Mouse (Mus musculus) ovary, postnatal 10 days (tissue): ENCODE measurements around the gene Vkorc1.
A peak's percentile ranks its signal among the peaks of the same experiment; 100 is the strongest.
"Not testable (repeated sequence)": the region's sequence is repeated elsewhere in the genome, so short reads cannot be mapped to it uniquely, and the experiment has no call there.

Experiments
- DNase-seq: peaks from one replicate; pipeline ENCODE4 v3.0.0; 2022; ENCODE audit warnings: low spot score

The Vkorc1 gene

GRCm38 (mm10) chr7:127895442-127895841 lies at the start of gene Vkorc1, which contains the start of gene Gm21974:
Gene Vkorc1, minus strand, starts transcription at chr7:127895617.
Gene Gm21974, minus strand, starts transcription at chr7:127895454.
- DNase-seq = peak; percentile 72

- DNase-seq = no peak
Observed at GRCm38 (mm10) chr7:127944614-127945013, 49.2 kb upstream of the Vkorc1 start.

- DNase-seq = not testable (repeated sequence)
Observed at GRCm38 (mm10) chr7:127942097-127942496, 46.7 kb upstream of the Vkorc1 start.

DNA sequence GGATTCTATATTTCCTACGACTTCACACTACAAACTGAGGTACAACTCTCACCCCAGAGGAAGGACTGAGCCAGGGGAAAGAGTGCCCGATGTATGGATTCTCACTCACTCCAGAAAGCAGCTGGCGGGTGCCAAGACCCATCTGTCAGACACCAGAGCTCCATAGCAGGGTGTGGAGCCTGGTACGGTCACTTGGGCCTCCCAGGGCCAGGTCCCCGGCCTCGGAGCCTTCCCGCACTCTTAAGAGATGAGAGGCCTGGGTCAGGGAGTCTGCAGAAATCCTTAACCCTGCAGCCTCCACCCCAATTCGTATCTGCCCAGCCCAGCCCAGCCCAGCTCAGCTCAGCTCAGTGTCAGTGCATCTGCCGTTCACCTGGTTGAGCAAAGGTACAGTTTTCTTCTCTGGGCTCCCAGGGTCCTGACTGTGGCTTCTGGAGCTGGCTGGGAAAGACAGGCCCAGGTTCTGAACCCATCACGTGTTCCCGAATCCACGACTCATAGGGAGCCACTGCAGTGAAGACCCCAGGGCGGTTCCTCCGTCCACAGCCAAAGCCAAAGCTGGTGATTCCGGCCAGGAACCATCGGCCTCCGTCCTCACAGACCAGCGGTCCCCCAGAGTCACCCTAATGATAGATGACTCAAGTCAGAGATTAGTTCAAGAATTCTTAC lies 40.9 kb upstream of the Vkorc1 start:
- no peak for DNase-seq

DNA sequence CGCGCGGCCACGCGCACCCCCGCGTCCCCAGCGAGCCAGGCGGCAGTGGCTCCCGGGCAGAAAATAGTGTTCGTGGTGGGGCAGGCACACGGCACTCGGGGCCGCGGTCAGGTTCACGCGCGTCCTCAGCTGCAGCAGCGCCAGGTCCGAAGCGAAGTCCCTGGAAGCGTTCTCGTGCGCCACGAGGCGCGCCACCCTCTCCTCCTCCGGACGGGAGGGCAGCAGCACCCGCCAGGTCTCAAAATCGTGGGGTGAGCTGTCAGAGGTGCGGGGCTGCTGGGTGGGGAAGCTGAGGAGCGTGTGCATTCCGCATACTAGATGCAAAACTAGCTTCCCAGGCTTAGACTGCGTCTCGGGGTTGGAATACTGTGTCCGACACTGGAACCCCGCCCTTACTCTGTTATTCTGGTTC lies 40.3 kb upstream of the Vkorc1 start:
- no peak for DNase-seq

GRCm38 (mm10) chr7:127935028-127935722 lies 39.8 kb upstream of the Vkorc1 start:
- DNase-seq = peak; percentile 90

GRCm38 (mm10) chr7:127934075-127934474 lies 38.7 kb upstream of the Vkorc1 start:
- DNase-seq = no peak

DNA sequence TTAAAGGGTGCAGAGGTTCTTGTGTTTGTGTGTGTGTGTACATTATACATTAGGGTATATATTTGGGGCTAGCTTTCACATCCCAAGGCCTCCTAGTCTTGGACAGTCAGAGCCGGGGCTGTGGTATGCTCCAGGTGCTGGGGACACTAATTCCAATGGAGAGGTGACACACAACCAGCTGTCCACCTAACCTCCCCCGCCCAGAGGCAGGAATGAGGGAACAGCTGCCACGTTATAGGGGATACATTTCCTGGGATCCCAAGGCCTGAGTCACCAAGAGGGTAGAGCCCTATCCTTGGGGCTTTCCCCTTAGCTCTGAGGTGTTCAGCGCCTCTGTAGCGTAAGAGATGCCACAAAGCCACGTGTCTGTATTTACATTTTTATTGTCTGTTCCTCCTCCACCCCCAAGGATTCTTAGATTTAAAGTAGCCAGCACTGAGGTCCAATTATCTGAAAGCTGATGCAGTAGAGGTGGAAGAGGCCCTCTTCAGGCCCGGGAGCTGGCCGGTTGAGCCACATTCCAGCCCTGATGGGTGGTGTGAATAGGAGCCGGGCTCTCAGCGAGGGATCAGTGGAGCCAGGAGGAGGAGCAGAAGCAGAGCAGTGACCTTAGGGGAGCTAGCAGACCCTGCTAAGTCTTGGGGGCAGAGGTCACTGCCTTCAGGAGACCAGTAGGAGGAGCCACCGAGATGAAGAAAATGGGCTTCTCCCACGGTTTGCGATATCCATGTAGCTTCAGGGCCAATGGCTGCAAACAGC lies 37.0 kb upstream of the Vkorc1 start:
- no peak for DNase-seq

GRCm38 (mm10) chr7:127931351-127932135 lies 36.1 kb upstream of the Vkorc1 start:
- DNase-seq = no peak

GRCm38 (mm10) chr7:127930636-127931035 lies 35.2 kb upstream of the Vkorc1 start:
- DNase-seq = no peak

DNA sequence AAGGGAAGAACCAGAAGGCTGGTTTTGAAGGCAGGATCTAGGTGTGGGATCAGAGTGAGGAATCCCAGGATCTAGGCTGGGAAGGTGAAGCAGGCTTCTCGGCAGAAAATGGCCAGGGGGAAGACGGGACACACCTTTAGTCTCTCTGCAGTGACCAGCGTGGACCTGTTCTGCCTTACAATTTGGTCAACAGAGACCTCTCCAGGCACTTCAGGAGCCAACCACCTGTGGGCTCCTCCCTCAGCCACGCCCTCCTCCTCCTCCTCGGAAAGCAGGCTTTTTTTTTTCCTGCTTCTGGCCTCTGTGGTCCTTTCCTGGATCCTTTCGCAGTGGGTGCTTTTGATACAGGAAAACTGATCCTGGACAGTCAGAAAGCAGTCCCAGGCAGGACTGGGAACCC lies 34.5 kb upstream of the Vkorc1 start, which contains the start of gene Prss8:
Gene Prss8 (minus strand): TSS at position 182 of the 400 bp plus-strand sequence.
- DNase-seq = no peak

DNA sequence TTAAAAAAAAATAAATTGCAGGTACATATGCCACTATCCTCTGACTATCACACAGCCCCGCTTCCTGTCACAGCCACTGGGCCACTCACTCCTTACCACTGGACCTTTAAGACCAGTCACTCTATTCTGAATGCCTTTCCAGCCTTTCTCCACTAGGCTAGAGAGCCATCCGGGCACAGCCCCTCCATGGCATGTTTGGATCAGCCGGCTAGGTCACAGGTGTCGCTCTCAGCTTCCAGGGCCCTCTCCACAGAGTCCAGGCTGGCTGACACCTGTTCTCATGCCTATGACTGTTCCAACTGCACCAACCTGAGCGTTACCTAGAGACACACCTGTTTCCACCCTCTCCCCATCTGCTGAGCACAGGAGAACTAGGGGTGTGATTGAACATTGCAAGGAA lies 33.2 kb upstream of the Vkorc1 start:
- no peak for DNase-seq

DNA sequence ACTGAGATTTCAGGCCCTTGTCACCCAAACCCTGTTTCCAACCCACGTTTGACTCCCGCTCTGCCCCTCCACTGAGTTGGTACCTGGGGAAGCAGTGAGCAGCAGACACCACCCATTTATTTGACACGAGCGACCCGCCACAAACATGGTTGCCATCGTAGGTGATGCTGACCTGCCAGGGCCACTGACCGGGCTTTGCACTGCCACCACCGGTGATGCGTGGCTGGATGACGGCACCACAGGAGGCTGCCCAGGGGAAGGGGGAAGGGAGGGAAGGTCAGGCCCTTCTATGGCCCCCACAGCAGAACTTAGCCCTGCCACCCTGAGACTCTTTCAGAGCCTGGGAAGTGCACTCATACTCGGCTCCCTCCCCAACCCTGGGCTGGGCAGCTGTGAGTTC lies 32.3 kb upstream of the Vkorc1 start:
- no peak for DNase-seq

DNA sequence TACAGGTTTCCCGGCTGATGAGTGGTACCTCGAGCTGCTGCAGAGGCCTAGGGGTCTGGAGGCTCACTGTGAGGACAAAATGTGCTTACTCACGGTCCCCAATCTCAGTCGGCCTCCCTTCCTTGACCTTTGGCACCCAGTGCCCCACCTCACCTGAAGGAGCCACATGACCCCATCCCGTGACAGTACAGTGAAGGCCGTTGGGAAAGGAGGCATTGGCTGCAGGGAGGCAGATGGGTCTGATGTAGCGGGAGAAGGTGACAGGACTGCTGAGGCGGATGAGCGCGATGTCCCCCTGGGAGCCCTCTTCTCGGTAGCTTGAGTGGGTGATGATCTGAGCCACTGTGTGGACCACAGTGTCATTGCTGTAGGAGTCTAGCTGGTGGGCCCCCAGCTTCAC lies 31.4 kb upstream of the Vkorc1 start:
- DNase-seq = no peak

GRCm38 (mm10) chr7:127926066-127926465 lies 30.6 kb upstream of the Vkorc1 start:
- no peak for DNase-seq

DNA sequence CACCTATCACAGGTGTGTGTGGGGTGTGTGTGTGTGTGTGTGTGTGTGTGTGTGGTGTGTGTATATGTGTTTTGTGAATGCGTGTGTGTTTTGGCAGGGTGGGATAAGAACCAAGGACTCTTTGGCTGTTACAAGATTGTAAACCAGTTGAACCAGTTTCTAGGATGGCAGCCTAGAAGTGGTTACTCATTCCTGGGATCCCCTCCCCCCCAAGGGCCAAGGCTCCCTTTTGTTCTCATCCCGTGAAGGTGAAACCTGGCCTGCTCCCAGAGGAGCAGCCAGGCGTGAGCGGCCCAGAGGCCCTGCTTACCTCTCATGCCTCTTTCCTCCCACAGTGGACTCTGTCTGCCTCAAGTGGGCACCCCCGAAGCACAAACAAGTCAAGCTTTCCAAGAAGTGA lies 29.8 kb upstream of the Vkorc1 start:
- no peak for DNase-seq

- no peak for DNase-seq
Observed at GRCm38 (mm10) chr7:127923714-127924113, 28.3 kb upstream of the Vkorc1 start.

DNA sequence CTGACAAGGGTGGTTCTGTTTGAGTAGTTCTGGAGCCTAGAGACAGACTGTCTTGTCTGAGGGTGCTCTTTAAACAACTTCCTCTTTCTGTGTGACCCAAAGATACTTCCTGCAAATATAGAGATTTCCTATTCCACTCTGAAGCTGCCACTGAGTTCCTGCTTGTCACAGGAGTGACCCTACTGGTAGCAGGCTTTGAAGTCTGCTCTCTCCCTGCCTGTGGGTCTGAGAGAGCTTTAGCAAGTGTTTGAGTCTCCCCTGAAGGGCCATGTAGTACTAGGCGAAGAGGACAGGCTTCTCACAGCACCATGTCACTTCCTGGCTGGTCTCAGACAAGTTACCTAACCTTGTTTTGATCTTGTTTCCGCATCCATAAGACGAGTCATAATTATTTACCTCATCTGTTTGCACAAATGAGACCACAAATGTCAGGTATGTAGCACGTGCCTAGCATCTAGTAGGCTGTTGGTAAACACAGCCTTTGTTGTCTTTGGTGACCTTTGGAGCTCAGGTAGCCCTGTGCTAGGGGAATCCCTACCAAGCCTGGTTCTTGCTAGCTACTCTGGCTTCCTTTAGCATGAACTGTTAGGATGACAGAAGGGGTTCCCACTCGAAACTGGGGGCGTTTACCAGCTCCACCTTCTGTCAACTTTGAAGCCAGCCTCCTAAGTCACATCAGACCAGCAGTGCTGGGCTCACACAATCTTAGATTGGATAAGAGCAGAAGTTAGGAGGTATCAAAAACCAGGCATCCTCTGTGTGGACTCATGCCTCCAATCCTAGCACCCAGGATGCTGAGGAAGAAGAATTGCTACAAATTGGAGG lies 27.2 kb upstream of the Vkorc1 start:
- DNase-seq = no peak

DNA sequence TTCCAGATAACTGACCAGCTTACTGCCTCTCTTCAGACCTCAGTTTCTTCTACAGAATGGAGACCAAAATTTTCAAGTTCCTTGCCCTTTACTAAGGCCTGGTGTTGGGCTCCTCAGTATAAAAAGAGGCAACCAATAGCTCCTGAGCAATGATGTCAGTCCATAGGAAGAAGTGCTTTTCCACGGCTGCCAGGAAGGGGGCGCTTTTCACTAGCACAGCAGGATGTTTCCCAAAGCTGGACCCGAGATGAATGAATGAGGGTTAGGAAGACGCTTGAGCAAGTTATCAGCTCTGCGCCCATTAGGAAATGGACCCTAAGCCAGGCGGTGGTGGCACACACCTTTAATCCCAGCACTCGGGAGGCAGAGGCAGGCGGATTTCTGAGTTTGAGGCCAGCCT lies 26.1 kb upstream of the Vkorc1 start:
- no peak for DNase-seq

DNA sequence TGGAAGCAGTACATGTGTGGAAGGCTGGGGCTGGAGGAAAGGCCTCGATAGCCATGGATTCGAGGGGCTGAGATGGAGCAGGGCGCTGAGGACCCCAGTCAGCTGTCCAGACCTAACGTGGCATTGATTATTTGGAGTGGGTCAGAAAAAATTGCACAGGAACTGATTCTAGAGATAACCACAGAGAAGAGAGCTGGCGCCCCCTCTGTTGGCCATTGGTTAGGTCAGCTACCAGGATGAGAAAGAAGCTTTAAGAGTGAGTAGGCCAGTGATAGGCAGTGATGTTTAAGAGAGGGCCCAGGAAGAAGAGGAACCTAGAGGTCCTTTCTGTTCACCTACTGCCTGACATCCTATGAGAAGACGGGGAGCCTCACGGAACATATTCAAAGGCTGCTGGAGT lies 23.9 kb upstream of the Vkorc1 start:
- DNase-seq = no peak

DNA sequence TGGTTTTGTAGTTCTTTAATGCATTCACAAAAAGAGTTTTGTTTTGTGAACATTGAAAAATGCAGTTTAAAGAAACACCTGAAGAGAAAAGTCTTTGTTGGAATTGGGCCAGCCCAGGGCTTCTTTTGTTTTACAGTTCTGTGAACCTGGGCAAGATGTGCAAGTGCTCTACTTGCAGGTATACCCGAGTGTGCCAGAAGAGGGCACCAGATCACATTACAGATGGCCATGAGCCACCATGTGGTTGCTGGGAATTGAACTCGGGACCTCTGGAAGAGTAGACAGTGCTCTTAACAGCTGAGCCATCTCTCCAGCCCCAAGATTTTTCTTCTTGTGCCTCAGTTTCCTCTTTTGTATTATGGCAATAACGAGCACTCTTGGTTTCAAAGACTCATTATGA lies 22.8 kb upstream of the Vkorc1 start:
- DNase-seq = no peak
